Mouse (Mus musculus): Measurements from ENCODE around the gene BC030499. TPM values are rescaled to one million over a fixed set of nuclear protein-coding genes. Genes with fewer than 3 reads are reported as not detected.
A peak's percentile ranks its signal among the peaks of the same experiment; 100 is the strongest.

The BC030499 gene
- polyA plus RNA-seq, 1 experiment from 2014 or later = 0.52 TPM

GRCm38 (mm10) chr11:78313662-78314061 lies 23.0 kb downstream of the BC030499 start:
- no peak overlapping the region for H3K9ac ChIP-seq
- H3K4me3 ChIP-seq = no peak overlapping the region
- peaks cover 85% of the 10 kb centered on the region for H3K36me3 ChIP-seq
- H3K27me3 ChIP-seq = no peaks in the 10 kb centered on the region
- no peak overlapping the region for H3K4me2 ChIP-seq (replicated peaks)
- H3K4me1 ChIP-seq = no peaks in the 10 kb centered on the region
- H3K9me3 ChIP-seq = no peaks in the 10 kb centered on the region
- no peak for ATAC-seq (ENCODE audit: insufficient number of reproducible peaks, insufficient read depth, low FRiP score, low TSS enrichment)
- WGBS = 95% methylated on average over 2 of the region's 2 CpGs
- H3K27ac ChIP-seq = no peak overlapping the region

- WGBS = 87% methylated on average over 2 of the region's 2 CpGs
- Histone ChIP-seq H3K36me3 (peaks cover 80% of the 10 kb centered on the region), H3K27me3 (no peaks in the 10 kb centered on the region), H3K9ac (no peak overlapping the region), H3K9me3 (no peaks in the 10 kb centered on the region), H3K4me2 (replicated peaks) (no peak overlapping the region), H3K4me1 (peaks cover 15% of the 10 kb centered on the region), H3K4me3 (no peak overlapping the region), H3K27ac (no peak overlapping the region)
- no peak for ATAC-seq (ENCODE audit: insufficient number of reproducible peaks, insufficient read depth, low FRiP score, low TSS enrichment)
Measured at GRCm38 (mm10) chr11:78318411-78318810, 27.8 kb downstream of the BC030499 start.

GRCm38 (mm10) chr11:78322076-78322831 lies 31.6 kb downstream of the BC030499 start:
- Histone ChIP-seq H3K4me1 (peaks cover 19% of the 10 kb centered on the region), H3K9ac (no peak overlapping the region), H3K4me2 (replicated peaks) (peak overlapping the region; percentile 31), H3K36me3 (peaks cover 45% of the 10 kb centered on the region), H3K9me3 (no peaks in the 10 kb centered on the region), H3K4me3 (no peak overlapping the region), H3K27me3 (no peaks in the 10 kb centered on the region), H3K27ac (peak overlapping the region; percentile 52; the same call in 1 of the 2 replicates)
- WGBS = 46% methylated on average over 2 of the region's 2 CpGs
- ATAC-seq (ENCODE audit: insufficient number of reproducible peaks, insufficient read depth, low FRiP score, low TSS enrichment) = peak; percentile 18; the same call in 1 of the 2 replicates

GRCm38 (mm10) chr11:78322860-78323259 lies 32.2 kb downstream of the BC030499 start, which contains the start of gene Aldoc:
TSS of gene Aldoc (plus strand) at chr11:78322968.
- no peak within 1 kb of the TSS for H3K9ac ChIP-seq
- H3K4me1 ChIP-seq = peaks cover 19% of the 10 kb centered on the region
- H3K36me3 ChIP-seq = peaks cover 39% of the 10 kb centered on the region
- peak within 1 kb of the TSS; percentile 31 for H3K4me2 ChIP-seq (replicated peaks)
- peak; percentile 86 for ATAC-seq (ENCODE audit: insufficient number of reproducible peaks, insufficient read depth, low FRiP score, low TSS enrichment)
- peak within 1 kb of the TSS; percentile 52; the same call in 1 of the 2 replicates for H3K27ac ChIP-seq
- WGBS = 4% methylated on average over 15 of the region's 15 CpGs
- H3K9me3 ChIP-seq = no peaks in the 10 kb centered on the region
- H3K4me3 ChIP-seq = 0 out of 2 replicates have a peak within 1 kb of the TSS, but pooled peaks have one; percentile 9
- H3K27me3 ChIP-seq = no peaks in the 10 kb centered on the region

GRCm38 (mm10) chr11:78324000-78324785 lies 33.6 kb downstream of the BC030499 start:
- no peak overlapping the region for H3K4me2 ChIP-seq (replicated peaks)
- H3K4me3 ChIP-seq = no peak overlapping the region
- H3K27ac ChIP-seq = no peak overlapping the region
- H3K9ac ChIP-seq = no peak overlapping the region
- no peak for ATAC-seq (ENCODE audit: insufficient number of reproducible peaks, insufficient read depth, low FRiP score, low TSS enrichment)
- WGBS = 90% methylated on average over 15 of the region's 15 CpGs
- peaks cover 24% of the 10 kb centered on the region for H3K4me1 ChIP-seq
- no peaks in the 10 kb centered on the region for H3K27me3 ChIP-seq
- H3K9me3 ChIP-seq = no peaks in the 10 kb centered on the region
- peaks cover 26% of the 10 kb centered on the region for H3K36me3 ChIP-seq

GRCm38 (mm10) chr11:78324965-78325364 lies 34.3 kb downstream of the BC030499 start:
- Histone ChIP-seq H3K27me3 (no peaks in the 10 kb centered on the region), H3K27ac (no peak overlapping the region), H3K4me3 (no peak overlapping the region), H3K4me1 (peaks cover 29% of the 10 kb centered on the region), H3K4me2 (replicated peaks) (no peak overlapping the region), H3K9ac (no peak overlapping the region), H3K36me3 (peaks cover 20% of the 10 kb centered on the region), H3K9me3 (no peaks in the 10 kb centered on the region)
- ATAC-seq (ENCODE audit: insufficient number of reproducible peaks, insufficient read depth, low FRiP score, low TSS enrichment) = no peak
- WGBS = 93% methylated on average over 12 of the region's 12 CpGs

GRCm38 (mm10) chr11:78327215-78327614 lies 36.6 kb downstream of the BC030499 start:
- 0 out of 2 replicates have a peak, but pooled peaks cover 4% of the 10 kb centered on the region for H3K36me3 ChIP-seq
- no peak overlapping the region for H3K4me2 ChIP-seq (replicated peaks)
- peaks cover 25% of the 10 kb centered on the region for H3K4me1 ChIP-seq
- H3K9me3 ChIP-seq = no peaks in the 10 kb centered on the region
- no peaks in the 10 kb centered on the region for H3K27me3 ChIP-seq
- no peak overlapping the region for H3K4me3 ChIP-seq
- H3K9ac ChIP-seq = no peak overlapping the region
- ATAC-seq (ENCODE audit: insufficient number of reproducible peaks, insufficient read depth, low FRiP score, low TSS enrichment) = no peak
- H3K27ac ChIP-seq = no peak overlapping the region
- 90% methylated on average over 4 of the region's 4 CpGs for WGBS

GRCm38 (mm10) chr11:78327634-78328511 lies 37.2 kb downstream of the BC030499 start, which contains the start of gene Pigs:
TSS of gene Pigs (plus strand) at chr11:78328415.
- Histone ChIP-seq H3K9ac (peak within 1 kb of the TSS; percentile 81), H3K4me3 (peak within 1 kb of the TSS; percentile 89), H3K4me2 (replicated peaks) (peak within 1 kb of the TSS; percentile 90), H3K36me3 (peaks cover 11% of the 10 kb centered on the region; the same call in 1 of the 2 replicates), H3K4me1 (peaks cover 19% of the 10 kb centered on the region), H3K27me3 (no peaks in the 10 kb centered on the region), H3K27ac (peak within 1 kb of the TSS; percentile 36), H3K9me3 (no peaks in the 10 kb centered on the region)
- ATAC-seq (ENCODE audit: insufficient number of reproducible peaks, insufficient read depth, low FRiP score, low TSS enrichment) = peak; percentile 90
- WGBS = 13% methylated on average over 37 of the region's 37 CpGs

GRCm38 (mm10) chr11:78328512-78329056 lies 37.9 kb downstream of the BC030499 start:
- WGBS = 1% methylated on average over 41 of the region's 41 CpGs
- H3K27me3 ChIP-seq = no peaks in the 10 kb centered on the region
- H3K27ac ChIP-seq = 0 out of 2 replicates have a peak overlapping the region, but pooled peaks have one; percentile 36
- peaks cover 18% of the 10 kb centered on the region for H3K36me3 ChIP-seq
- H3K4me1 ChIP-seq = peaks cover 12% of the 10 kb centered on the region
- H3K4me2 ChIP-seq (replicated peaks) = peak overlapping the region; percentile 90
- H3K9me3 ChIP-seq = no peaks in the 10 kb centered on the region
- H3K9ac ChIP-seq = peak overlapping the region; percentile 81
- peak overlapping the region; percentile 89 for H3K4me3 ChIP-seq
- ATAC-seq (ENCODE audit: insufficient number of reproducible peaks, insufficient read depth, low FRiP score, low TSS enrichment) = peak; percentile 52

GRCm38 (mm10) chr11:78332676-78333075 lies 42.0 kb downstream of the BC030499 start:
- Histone ChIP-seq H3K36me3 (peaks cover 38% of the 10 kb centered on the region), H3K27me3 (no peaks in the 10 kb centered on the region), H3K9ac (no peak overlapping the region), H3K9me3 (no peaks in the 10 kb centered on the region), H3K4me2 (replicated peaks) (no peak overlapping the region), H3K4me1 (peaks cover 10% of the 10 kb centered on the region), H3K4me3 (no peak overlapping the region), H3K27ac (no peak overlapping the region)
- no peak for ATAC-seq (ENCODE audit: insufficient number of reproducible peaks, insufficient read depth, low FRiP score, low TSS enrichment)
- 94% methylated on average over 12 of the region's 12 CpGs for WGBS

GRCm38 (mm10) chr11:78333992-78334391 lies 43.4 kb downstream of the BC030499 start:
- Histone ChIP-seq H3K9me3 (no peaks in the 10 kb centered on the region), H3K27ac (no peak overlapping the region), H3K27me3 (no peaks in the 10 kb centered on the region), H3K4me1 (peaks cover 7% of the 10 kb centered on the region), H3K9ac (no peak overlapping the region), H3K4me2 (replicated peaks) (no peak overlapping the region), H3K36me3 (peaks cover 46% of the 10 kb centered on the region), H3K4me3 (no peak overlapping the region)
- no peak for ATAC-seq (ENCODE audit: insufficient number of reproducible peaks, insufficient read depth, low FRiP score, low TSS enrichment)
- WGBS = 87% methylated on average over 5 of the region's 5 CpGs
